In genomic region chr12:16894396-16895220, GRCm38 (mm10) we compare ENCODE assay signal across 8 mouse cellular contexts. TPM values are rescaled to one million over a fixed set of nuclear protein-coding genes. Genes with fewer than 3 reads are reported as not detected.
DNase-seq lines count a peak whose midpoint lies in the region; ATAC-seq lines count a peak whose summit lies in the region.

Gene Rock2 (plus strand): TSS chr12:16894895.

- peak; percentile 88 to 96 for DNase-seq in adrenal gland, adult (ENCODE audit: inconsistent age in 2 of 2, low spot score in 1 of 2)
- DNase-seq in embryo, embryonic 10 days (ENCODE audit: low spot score): peak; percentile 91
- DNase-seq in gastrocnemius, postnatal 10 days: peak; percentile 92
- peak; percentile 89 for DNase-seq in induced T-regulatory cell, adult 2 months (ENCODE audit: low read depth)
- peak; percentile 66 to 81 for DNase-seq in left cerebral cortex, postnatal 14 days (ENCODE audit: low spot score in 2 of 2)
- DNase-seq in right cerebral cortex, adult 2 months (ENCODE audit: low spot score in 2 of 2): peak; percentile 74 to 78
- DNase-seq in urinary bladder, postnatal 10 days (ENCODE audit: low spot score): peak; percentile 58

- intact Hi-C loops in left cerebral cortex, postnatal 14 days (cut with DNase I): loop anchor here (5.0 kb wide), 2 partner anchors 57 to 77 kb away; no protein-coding TSS in a partner anchor

- peak; percentile 60 for ATAC-seq in megakaryocyte progenitor cell, adult 5-6 weeks (replicated peaks; ENCODE audit: poor library complexity)

RNA-seq across cellular contexts. Expression of gene Rock2, which starts in this region (rescaled TPM):
- total RNA-seq in gastrocnemius, postnatal 10 days (2021): 100 to 1,000 TPM; 102 to 115 TPM
- 10 to 100 TPM; 91.6 to 95.2 TPM for total RNA-seq in left cerebral cortex, postnatal 14 days (2021)
- total RNA-seq in megakaryocyte progenitor cell, adult 5-6 weeks (2015): 56.7 and 64.2 TPM in 2 replicates
- 45.8 and 69.0 TPM in 2 replicates for total RNA-seq in megakaryocyte progenitor cell, adult 5-6 weeks (2017)

Comparison
In these comparisons a context has a peak if more than half of its experiments do, and no peak if none do; other contexts are left out.
1. Peak in every context shown above with its lines: DNase-seq and ATAC-seq.